Mouse (Mus musculus) hindbrain, embryonic 15.5 days (tissue): Measurements from ENCODE around the gene Gm17334. TPM values are rescaled to one million over a fixed set of nuclear protein-coding genes. Genes with fewer than 3 reads are reported as not detected.

Experiments
- ATAC-seq: fragments of 200-750 bp; cut with Nextera tagmentation; 2 replicates; pipeline ENCODE4 v1.8.0; 2017; ENCODE audit warnings: low read depth, moderate number of reproducible peaks, moderate TSS enrichment; ENCODE audit not compliant: low FRiP score
- H3K27ac ChIP-seq: fragments of 300-500 bp; sonication (generic); replicated peaks from 2 replicates; pipeline ENCODE4 v1.5.1; 2015; ENCODE audit warnings: mild to moderate bottlenecking, inconsistent platforms
- H3K27me3 ChIP-seq: fragments of 300-500 bp; sonication (generic); 2 replicates; pipeline ENCODE4 v1.6.1; 2015; ENCODE audit warnings: control low read depth, inconsistent platforms
- H3K36me3 ChIP-seq: fragments of 300-500 bp; sonication (generic); 2 replicates; pipeline ENCODE4 v1.6.1; 2015; ENCODE audit warnings: control low read depth, inconsistent platforms
- H3K4me1 ChIP-seq: fragments of 300-500 bp; sonication (generic); replicated peaks from 2 replicates; pipeline ENCODE4 v1.6.1; 2015; ENCODE audit warnings: control low read depth, inconsistent platforms
- H3K4me2 ChIP-seq: fragments of 300-500 bp; sonication (generic); 2 replicates; pipeline ENCODE4 v1.6.1; 2015; ENCODE audit warnings: moderate library complexity, mild to moderate bottlenecking, inconsistent platforms
- H3K4me3 ChIP-seq: fragments of 300-500 bp; sonication (generic); 2 replicates; pipeline ENCODE4 v1.5.1; 2015; ENCODE audit warnings: mild to moderate bottlenecking, inconsistent platforms
- H3K9ac ChIP-seq: fragments of 300-500 bp; sonication (generic); 2 replicates; pipeline ENCODE4 v1.6.1; 2015; ENCODE audit warnings: inconsistent platforms
- H3K9me3 ChIP-seq: fragments of 300-500 bp; sonication (generic); 2 replicates; pipeline ENCODE4 v1.6.1; 2016; ENCODE audit warnings: control low read depth, inconsistent platforms
- WGBS: fragments of 180-500 bp; shearing (Covaris S2); methylation state at CpG from one replicate; pipeline ENCODE4 v1.1.7; 2015; 5-methylcytosine and 5-hydroxymethylcytosine counted together
- polyA plus RNA-seq: library from polyadenylated mRNA; unstranded; fragments of >200 nt; fragmentation: Nextera tagmentation; extraction: Ambion mirVana; gene quantifications from 2 replicates; pipeline ENCODE4 v1.2.1, GENCODE M21; 2015

Gene Gm17334
- polyA plus RNA-seq, 1 experiment from 2014 or later, result not detected

- 54% methylated on average over 5 of the region's 5 CpGs for WGBS
- H3K4me2 ChIP-seq, result no peak overlapping the region
- H3K27me3 ChIP-seq, result no peaks in the 10 kb centered on the region
- H3K4me3 ChIP-seq, result no peak overlapping the region
- H3K27ac ChIP-seq, result no peak overlapping the region
- H3K9me3 ChIP-seq, result no peaks in the 10 kb centered on the region
- no peak for ATAC-seq
- H3K36me3 ChIP-seq, result no peaks in the 10 kb centered on the region
- no peak overlapping the region for H3K9ac ChIP-seq
- no peaks in the 10 kb centered on the region for H3K4me1 ChIP-seq
These were observed 23.2 kb downstream of the Gm17334 start for GRCm38 (mm10) chr11:53749716-53750352.

DNA sequence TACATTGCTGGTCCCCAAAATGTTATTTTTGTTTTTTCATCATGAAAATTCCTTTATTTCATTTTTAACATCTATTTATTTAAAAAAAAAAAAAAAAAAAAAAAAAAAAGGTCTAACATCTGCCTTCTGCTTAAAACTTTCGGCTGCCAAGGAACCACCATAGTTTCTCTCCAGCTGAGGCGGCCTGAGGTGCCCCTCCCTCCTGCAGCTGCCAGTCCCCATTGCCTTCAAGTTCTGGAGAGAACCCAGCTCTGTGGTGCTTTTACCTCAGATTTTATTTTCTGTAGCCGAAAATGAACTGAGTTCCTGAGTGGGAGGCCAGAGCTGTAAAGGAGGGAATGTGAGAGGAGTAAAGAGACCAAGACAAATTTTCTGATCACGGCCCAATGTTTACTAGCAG is 23.7 kb downstream of the Gm17334 start:
- Histone ChIP-seq H3K9ac (no peak overlapping the region), H3K27ac (no peak overlapping the region), H3K27me3 (no peaks in the 10 kb centered on the region), H3K4me3 (no peak overlapping the region), H3K36me3 (no peaks in the 10 kb centered on the region), H3K4me2 (no peak overlapping the region), H3K9me3 (no peaks in the 10 kb centered on the region), H3K4me1 (no peaks in the 10 kb centered on the region)
- no peak for ATAC-seq
- WGBS, result 73% methylated on average over 4 of the region's 4 CpGs

- Histone ChIP-seq H3K4me1 (no peaks in the 10 kb centered on the region), H3K9ac (no peak overlapping the region), H3K9me3 (no peaks in the 10 kb centered on the region), H3K4me3 (no peak overlapping the region), H3K27me3 (no peaks in the 10 kb centered on the region), H3K27ac (no peak overlapping the region), H3K4me2 (no peak overlapping the region), H3K36me3 (no peaks in the 10 kb centered on the region)
- WGBS, result 92% methylated on average over 6 of the region's 6 CpGs
- no peak for ATAC-seq
These were observed 24.4 kb downstream of the Gm17334 start for GRCm38 (mm10) chr11:53748614-53749013.

DNA sequence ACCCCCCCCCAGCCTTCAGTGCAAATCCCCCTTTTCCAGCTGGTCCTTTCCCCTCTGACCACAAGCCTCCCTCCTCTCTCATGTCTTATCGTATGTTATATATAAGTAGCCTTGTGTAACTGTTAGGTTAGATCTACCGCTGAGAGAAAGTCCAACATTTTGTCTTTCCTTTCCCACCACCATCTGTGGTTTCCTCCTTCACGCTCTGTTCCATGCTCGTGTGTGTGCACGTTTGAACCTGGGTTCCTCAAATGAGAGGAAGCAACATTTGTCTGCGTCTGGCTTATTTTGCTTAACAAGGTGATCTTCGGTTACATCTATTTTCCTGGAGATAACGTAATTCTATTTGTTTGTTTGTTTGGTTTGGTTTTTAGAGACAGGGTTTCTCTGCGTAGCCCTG is 25.0 kb downstream of the Gm17334 start:
- H3K27me3 ChIP-seq, result no peaks in the 10 kb centered on the region
- no peak overlapping the region for H3K4me2 ChIP-seq
- no peaks in the 10 kb centered on the region for H3K4me1 ChIP-seq
- ATAC-seq, result no peak
- H3K9me3 ChIP-seq, result no peaks in the 10 kb centered on the region
- no peak overlapping the region for H3K4me3 ChIP-seq
- H3K9ac ChIP-seq, result no peak overlapping the region
- no peaks in the 10 kb centered on the region for H3K36me3 ChIP-seq
- H3K27ac ChIP-seq, result no peak overlapping the region
- 94% methylated on average over 9 of the region's 9 CpGs for WGBS

GRCm38 (mm10) chr11:53745260-53745659 is 27.7 kb downstream of the Gm17334 start:
- no peak overlapping the region for H3K27ac ChIP-seq
- no peak overlapping the region for H3K9ac ChIP-seq
- WGBS, result 92% methylated on average over 2 of the region's 2 CpGs
- no peak overlapping the region for H3K4me3 ChIP-seq
- no peaks in the 10 kb centered on the region for H3K9me3 ChIP-seq
- no peaks in the 10 kb centered on the region for H3K4me1 ChIP-seq
- H3K4me2 ChIP-seq, result no peak overlapping the region
- no peaks in the 10 kb centered on the region for H3K36me3 ChIP-seq
- H3K27me3 ChIP-seq, result no peaks in the 10 kb centered on the region
- ATAC-seq, result no peak

DNA sequence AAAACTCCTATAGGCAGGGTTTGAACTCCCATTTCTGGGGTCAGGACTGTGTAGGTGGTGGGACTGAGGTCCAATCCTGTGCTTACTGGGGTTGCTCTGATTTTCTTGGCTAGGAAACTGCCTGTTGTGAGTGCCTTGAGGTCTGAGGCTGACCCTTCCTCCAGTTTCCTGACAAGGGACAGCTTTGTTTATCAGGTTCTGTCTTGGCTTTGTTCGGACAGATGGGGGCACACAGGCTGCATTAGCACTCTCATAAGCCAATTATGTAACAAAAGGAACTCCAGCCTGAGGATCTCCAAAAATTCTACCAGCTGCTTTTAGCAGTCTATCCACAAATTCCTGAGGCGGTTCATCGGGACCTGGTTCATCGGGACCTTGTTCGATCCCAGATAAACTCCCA is 30.6 kb downstream of the Gm17334 start:
- Histone ChIP-seq H3K4me3 (no peak overlapping the region), H3K9me3 (no peaks in the 10 kb centered on the region), H3K36me3 (no peaks in the 10 kb centered on the region), H3K27ac (no peak overlapping the region), H3K27me3 (no peaks in the 10 kb centered on the region), H3K4me1 (no peaks in the 10 kb centered on the region), H3K4me2 (no peak overlapping the region), H3K9ac (no peak overlapping the region)
- no peak for ATAC-seq
- WGBS, result 21% methylated on average over 5 of the region's 5 CpGs

DNA sequence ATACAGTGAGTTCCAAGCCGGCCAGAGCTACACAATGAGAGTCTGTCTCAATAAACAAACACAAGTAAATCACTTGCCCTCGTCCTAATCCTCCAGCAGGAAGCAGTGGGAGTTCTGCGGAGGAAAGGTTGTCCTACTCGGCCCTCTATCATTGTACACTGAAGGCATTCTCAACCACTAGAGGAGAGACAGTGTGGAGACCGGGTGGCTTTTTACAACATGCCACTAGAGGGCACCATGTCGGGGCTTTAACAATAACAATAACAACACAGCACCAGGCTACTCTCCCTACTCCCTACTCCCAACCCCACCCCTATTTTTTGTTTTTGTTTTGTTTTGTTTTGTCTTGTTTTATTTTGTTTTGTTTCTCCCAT is 35.4 kb downstream of the Gm17334 start:
- WGBS, result 45% methylated on average over 6 of the region's 6 CpGs
- no peaks in the 10 kb centered on the region for H3K27me3 ChIP-seq
- no peak overlapping the region for H3K9ac ChIP-seq
- H3K4me2 ChIP-seq, result no peak overlapping the region
- H3K36me3 ChIP-seq, result no peaks in the 10 kb centered on the region
- H3K4me3 ChIP-seq, result no peak overlapping the region
- H3K27ac ChIP-seq, result no peak overlapping the region
- no peaks in the 10 kb centered on the region for H3K4me1 ChIP-seq
- no peaks in the 10 kb centered on the region for H3K9me3 ChIP-seq
- ATAC-seq, result peak; percentile 45; the same call in 1 of the 2 replicates

DNA sequence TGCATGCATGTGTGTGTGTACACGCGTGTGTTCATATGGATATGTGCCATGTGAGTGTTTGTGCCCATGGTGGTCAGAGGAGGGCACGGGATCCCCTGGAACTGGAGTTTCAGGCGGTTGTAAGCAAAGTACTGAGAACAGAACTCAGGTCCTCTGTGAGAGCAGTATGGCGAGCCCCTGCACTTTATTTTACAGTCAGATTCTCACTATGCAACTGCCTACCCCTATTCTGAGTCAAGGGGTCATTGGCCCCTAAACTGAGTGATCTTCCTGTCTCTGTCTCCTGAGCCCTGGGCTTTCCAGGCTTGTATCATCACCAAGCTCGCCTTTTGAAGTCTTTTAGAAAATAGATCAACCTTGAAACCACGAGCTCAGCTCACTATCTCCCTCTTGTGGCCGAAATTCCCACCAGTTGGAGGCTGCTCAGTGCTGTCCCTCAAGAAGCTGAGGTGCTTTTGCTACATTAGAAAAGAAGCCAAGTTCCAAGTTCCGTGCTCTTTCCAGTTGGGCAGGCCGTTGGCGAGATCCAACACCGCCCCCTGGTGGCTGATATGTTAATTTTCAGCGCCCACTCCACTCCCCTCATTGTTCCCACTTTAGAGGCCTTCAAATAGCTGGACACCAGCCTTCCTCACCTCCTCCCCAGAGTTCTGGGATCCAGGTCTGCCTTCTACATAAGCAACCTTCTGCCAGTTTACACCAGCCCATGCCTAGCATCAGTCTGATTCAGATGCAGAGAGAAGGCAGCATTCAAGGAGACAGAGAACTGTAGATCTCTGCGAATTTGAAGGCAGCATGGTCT is 36.0 kb downstream of the Gm17334 start:
- H3K4me3 ChIP-seq, result no peak overlapping the region
- H3K9ac ChIP-seq, result no peak overlapping the region
- no peaks in the 10 kb centered on the region for H3K4me1 ChIP-seq
- no peak overlapping the region for H3K4me2 ChIP-seq
- H3K27me3 ChIP-seq, result no peaks in the 10 kb centered on the region
- H3K36me3 ChIP-seq, result no peaks in the 10 kb centered on the region
- WGBS, result 51% methylated on average over 14 of the region's 14 CpGs
- no peaks in the 10 kb centered on the region for H3K9me3 ChIP-seq
- ATAC-seq, result peak; percentile 30; the same call in 1 of the 2 replicates
- no peak overlapping the region for H3K27ac ChIP-seq

GRCm38 (mm10) chr11:53735682-53736245 is 37.2 kb downstream of the Gm17334 start:
- Histone ChIP-seq H3K27ac (no peak overlapping the region), H3K9ac (no peak overlapping the region), H3K4me3 (no peak overlapping the region), H3K9me3 (no peaks in the 10 kb centered on the region), H3K36me3 (no peaks in the 10 kb centered on the region), H3K27me3 (no peaks in the 10 kb centered on the region), H3K4me1 (no peaks in the 10 kb centered on the region), H3K4me2 (peak overlapping the region; percentile 44)
- WGBS, result 24% methylated on average over 17 of the region's 17 CpGs
- peak; percentile 91 for ATAC-seq

DNA sequence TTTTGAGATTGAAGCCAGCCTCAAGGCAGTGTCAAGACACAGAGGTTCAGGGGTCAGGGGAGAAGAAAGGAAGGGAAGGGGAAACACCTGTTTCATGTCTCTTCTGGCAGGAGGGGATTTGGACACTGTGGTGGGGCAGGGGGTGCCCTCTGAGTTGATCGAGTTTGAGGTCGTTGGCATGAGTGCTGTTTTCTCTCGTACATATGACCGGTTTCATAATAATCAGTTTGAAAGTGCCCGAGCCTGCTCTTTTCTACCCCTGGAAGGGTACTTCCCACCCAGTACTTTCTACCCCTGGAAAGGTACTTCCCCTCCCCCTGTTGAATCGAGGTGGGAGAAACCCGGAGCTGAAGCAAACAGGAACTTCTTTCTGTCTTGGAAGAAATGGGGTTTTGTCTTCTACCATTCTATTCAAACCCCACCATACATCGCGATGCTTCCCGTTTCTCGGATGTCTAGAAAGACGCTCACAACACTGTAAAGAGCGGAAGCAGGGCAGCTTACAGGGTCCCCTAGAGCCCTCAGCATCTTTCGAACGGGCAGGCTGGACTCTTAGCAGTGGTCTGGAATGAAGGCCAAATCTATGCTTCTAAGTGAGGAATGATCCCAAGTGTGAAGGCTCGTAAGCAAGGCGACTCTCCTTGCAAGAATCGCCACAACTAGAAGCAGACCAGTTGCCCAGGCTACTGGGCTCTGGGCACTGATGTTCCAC is 37.9 kb downstream of the Gm17334 start:
- H3K27ac ChIP-seq, result no peak overlapping the region
- H3K9ac ChIP-seq, result no peak overlapping the region
- H3K4me2 ChIP-seq, result peak overlapping the region; percentile 44
- H3K9me3 ChIP-seq, result no peaks in the 10 kb centered on the region
- 76% methylated on average over 18 of the region's 18 CpGs for WGBS
- H3K4me1 ChIP-seq, result no peaks in the 10 kb centered on the region
- ATAC-seq, result no peak
- H3K4me3 ChIP-seq, result no peak overlapping the region
- H3K36me3 ChIP-seq, result no peaks in the 10 kb centered on the region
- H3K27me3 ChIP-seq, result no peaks in the 10 kb centered on the region

DNA sequence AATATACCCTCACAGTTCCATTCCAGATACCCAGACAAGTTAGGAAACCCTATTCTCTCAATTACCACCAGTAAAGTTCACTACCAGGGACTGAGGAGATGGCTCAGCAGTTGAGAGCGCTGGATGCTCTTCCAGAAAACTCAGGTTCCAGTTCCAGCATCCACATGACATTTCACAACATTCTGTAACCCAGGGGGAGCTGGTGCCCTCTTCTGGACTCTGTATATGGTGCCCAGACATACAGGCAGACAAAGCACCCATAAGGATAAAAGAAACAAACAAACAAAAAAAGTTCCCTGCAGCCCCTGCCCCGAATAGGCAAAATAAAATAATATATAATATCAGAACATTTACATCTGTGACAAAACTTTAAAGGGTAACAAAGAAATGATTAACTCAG is 38.6 kb downstream of the Gm17334 start:
- ATAC-seq, result no peak
- Histone ChIP-seq H3K4me3 (no peak overlapping the region), H3K9ac (no peak overlapping the region), H3K36me3 (no peaks in the 10 kb centered on the region), H3K27me3 (no peaks in the 10 kb centered on the region), H3K27ac (no peak overlapping the region), H3K4me2 (no peak overlapping the region), H3K4me1 (no peaks in the 10 kb centered on the region), H3K9me3 (no peaks in the 10 kb centered on the region)
- 81% methylated on average over 2 of the region's 2 CpGs for WGBS

- WGBS, result 88% methylated on average over 7 of the region's 7 CpGs
- Histone ChIP-seq H3K9me3 (no peaks in the 10 kb centered on the region), H3K27me3 (no peaks in the 10 kb centered on the region), H3K36me3 (no peaks in the 10 kb centered on the region), H3K4me2 (no peak overlapping the region), H3K27ac (no peak overlapping the region), H3K9ac (no peak overlapping the region), H3K4me3 (no peak overlapping the region), H3K4me1 (no peaks in the 10 kb centered on the region)
- ATAC-seq, result no peak
These were observed 39.2 kb downstream of the Gm17334 start for GRCm38 (mm10) chr11:53733824-53734223.
